Mouse (Mus musculus) left cerebral cortex, postnatal 14 days (tissue): ENCODE results near the gene Nomo1. TPM values are rescaled to one million over a fixed set of nuclear protein-coding genes. Genes with fewer than 3 reads are reported as not detected.
A peak's percentile ranks its signal among the peaks of the same experiment; 100 is the strongest.

Experiments
- DNase-seq, 2 experiments: peaks; one replicate each; pipeline ENCODE4 v3.0.0; 2021 to 2022; ENCODE audit warnings: low spot score in 2 of 2, mixed read lengths in 1 of 2
- intact Hi-C: fragments of 180-260 bp; cut with DNase I; formaldehyde crosslinking; loops from one replicate; pipeline ENCODE4 v1.15.1; 2025
- total RNA-seq, 2 experiments: library from RNA; stranded (reverse); gene quantifications; 2 replicates each; pipeline ENCODE4 v1.2.3; 2021

The Nomo1 gene
- total RNA-seq, 2 experiments from 2014 or later: 120 TPM

DNA sequence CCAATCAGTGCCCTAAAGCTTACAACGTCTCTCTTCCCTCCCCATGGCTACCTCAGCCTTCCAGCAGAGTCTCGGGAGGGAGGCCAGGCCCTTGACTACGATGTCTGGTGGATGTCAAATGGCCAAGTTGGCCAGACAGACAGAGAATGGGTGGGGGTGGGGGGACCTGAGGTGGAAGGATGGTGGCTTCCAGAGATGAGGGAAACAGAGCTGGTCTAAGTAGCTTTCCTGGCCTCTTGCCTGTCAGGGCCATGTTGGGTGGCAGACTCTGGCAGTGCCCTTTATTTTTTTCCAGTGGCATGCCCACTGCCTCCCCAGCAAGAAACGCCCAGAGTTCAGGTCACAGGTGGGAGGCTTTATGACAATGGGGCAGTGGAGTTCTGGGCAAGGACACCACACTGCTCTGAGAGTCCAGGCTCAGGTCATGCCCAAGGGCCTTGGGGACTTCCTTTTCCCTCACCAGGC is 63.9 kb downstream of the Nomo1 start:
- intact Hi-C loops: loop anchor here (2.0 to 5.0 kb wide), 3 partner anchors 129 to 510 kb away; partner anchors contain the start of gene Myod1
- DNase-seq: no peak

DNA sequence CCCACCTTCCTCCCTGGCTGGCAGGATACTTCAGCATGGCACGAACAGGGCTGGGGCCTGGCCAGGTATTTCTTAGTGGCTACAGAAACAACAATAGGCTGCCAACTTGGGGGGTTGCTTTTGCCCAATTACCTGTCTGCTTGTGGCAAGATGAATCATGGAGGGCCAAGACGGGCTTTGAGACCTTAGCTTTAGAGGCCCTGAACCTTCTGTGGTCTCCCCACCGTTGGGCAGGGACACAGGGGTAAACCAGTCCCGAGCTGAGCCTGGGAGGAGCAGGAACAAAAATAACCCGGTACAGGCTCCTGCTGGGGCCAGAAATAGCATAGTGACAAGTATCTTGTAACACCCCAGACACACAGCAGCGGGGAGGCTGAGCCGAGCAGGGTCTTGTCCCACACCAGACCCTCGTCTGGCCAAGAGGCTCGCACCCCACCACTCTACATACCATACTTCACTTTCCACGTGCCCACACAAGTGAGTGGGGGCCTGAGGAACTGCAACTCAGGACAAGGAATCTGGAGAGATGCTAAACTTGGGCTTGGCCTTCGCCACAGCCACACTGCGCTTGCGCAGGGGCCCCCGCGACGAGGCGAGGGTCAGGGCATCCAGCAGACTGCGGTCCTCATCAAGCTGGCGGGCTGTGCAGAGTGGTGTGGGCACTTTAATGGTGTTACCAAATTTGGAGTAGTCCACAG is 64.9 kb downstream of the Nomo1 start:
- DNase-seq: peak in 1 of 2 experiments; percentile 23

DNA sequence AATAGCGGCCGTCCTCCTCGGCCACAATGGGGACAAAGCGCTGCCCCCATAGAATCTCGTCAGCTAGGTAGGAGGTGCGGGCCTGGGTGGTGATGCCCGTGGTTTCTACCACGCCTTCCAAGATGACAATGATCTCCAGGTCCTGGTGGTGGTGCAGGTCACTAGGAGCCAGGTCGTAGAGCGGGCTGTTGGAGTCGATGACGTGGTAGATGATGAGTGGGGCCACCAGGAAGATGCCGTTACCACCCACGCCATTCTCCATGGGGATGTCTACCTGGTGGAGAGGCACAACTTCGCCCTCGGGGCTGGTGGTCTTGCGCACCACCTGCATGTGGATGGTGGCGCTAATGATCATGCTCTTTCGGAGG is 65.4 kb downstream of the Nomo1 start:
- no peak for DNase-seq
- intact Hi-C loops: loop anchor here (2.0 to 5.0 kb wide), 3 partner anchors 106 to 508 kb away; partner anchors contain the start of gene Myod1

More for the DNA sequence above, 64.9 kb downstream of the Nomo1 start:
- intact Hi-C loops: loop anchor here (2.0 to 5.0 kb wide), 3 partner anchors 106 to 509 kb away; partner anchors contain the start of gene Myod1

DNA sequence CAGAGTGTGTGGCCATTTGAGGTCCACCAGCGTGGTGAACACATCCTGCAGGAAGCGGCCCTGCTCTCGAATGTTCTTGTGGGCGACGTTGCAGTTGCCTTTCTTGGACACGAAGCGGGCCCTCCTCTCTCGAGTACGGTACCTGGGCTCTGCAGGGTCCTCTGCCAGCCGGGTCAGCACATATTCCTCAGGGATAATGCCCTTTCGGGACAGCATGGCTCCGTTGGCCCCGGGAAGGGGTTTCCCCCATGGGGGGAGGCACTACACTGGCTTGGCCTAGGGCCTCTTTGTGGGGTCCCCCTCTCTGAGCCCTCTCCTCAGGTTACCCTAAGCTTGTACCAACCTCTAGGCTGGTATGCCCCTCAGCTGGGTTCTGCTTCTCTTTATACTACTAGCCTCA is 66.2 kb downstream of the Nomo1 start:
- no peak for DNase-seq
- intact Hi-C loops: loop anchor here (2.0 to 5.0 kb wide), 4 partner anchors 81 to 508 kb away; partner anchors contain the start of genes Abcc8 and Myod1

DNA sequence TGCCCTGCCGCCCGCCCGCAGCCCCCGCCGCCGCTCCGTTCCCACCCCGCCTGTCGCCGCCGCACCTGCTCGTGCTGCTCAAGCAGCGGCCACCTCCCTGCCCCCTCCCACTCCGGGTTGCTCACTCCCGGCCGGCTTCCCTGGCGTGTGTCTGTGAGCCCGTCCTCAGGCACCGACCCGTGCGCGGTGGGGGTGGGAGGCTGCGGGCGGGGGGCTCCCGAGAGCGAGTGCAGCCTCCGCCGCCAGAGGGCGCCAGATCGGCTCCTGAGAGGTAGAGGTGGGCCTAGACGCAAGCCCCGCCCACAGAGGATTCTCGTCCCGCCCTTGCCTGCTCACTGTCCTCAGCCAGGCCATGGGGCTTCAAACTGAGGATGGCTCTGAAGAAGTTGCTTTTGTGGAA is 67.1 kb downstream of the Nomo1 start, which contains the start of gene Kcnj11:
Kcnj11 (minus strand) TSS at position 202 of the 400 bp plus-strand sequence.
- intact Hi-C loops: loop anchor here (2.0 kb wide), 1 partner anchor 80 kb away; the partner anchor contains the start of gene Abcc8
- peak; percentile 82 to 87 for DNase-seq

DNA sequence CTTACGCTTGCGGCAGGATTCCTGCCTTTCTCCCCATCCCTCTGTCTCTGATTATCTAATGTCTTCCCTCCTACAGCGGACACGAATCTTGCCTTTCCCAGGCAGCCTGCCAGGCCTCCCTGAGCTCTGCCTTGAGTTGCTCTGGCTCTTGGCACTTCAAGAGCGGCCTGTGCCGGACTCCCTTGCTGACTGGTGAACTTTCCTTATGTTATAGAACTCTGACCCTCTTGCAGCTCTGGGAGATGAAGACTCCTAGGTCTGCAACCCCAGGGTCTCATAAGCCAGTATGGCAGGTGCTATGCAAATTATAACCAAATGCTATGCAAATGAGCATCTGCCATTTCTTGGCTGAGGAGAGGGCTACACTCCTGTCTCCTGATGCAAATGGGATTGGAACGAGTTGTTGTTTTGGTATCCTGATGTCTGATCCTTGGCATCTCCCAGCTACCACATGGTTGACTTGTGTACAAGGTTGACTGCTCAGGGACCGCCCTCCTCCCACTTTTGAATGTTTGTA is 69.6 kb downstream of the Nomo1 start:
- intact Hi-C loops: no loop called here
- peak; percentile 63 to 64 for DNase-seq

DNA sequence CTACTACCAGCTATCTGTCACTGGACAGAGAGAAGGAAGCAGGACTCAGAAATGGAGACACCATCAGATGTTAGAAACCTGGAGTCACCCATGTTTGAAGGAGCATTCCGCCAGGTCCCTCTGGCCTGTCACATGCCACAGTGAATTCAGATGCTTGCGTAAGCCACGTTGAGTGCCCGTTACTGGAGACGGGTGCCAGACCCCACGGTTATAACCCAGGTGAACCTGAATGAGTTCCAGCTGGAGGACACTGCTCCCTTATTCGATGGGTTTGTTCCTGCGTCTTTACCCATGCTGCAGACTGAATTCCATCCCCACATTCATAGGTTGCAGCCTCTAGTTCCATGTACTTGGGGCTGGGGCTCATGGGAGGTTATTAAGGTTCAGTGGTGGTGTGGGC is 70.3 kb downstream of the Nomo1 start:
- DNase-seq: no peak
- intact Hi-C loops: no loop called here

DNA sequence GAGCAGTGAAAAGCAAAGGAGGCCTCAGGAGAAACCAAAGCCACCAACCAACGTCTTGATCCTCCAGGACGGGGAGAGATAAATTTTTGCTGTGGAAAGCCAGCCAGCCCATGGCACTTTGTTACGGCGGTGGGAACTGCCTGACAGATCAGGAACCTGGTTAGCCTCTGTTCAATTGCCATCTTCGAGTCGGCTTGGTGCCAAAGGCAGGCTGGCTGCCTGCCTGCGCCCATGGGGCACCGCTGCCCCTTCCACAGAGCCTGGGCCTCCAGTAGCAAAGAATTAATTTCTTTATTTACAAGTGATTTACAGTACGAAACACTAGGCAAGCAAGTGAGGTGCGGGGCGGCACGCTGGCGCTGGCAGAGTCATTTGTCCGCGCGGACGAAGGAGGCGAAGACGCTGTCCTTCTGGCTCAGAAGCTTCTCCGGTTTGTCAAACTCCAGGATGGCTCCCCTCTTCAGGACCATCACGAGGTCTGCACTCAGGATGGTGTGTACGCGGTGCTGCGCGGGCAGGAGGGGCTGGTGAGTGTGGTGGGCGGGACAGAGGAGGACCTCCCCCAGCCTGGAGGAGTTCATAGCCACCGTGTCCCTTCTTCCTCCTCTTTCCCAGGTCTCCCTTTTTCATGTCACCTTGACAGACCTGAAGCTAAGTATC is 70.9 kb downstream of the Nomo1 start:
- DNase-seq: no peak
- intact Hi-C loops: no loop called here

DNA sequence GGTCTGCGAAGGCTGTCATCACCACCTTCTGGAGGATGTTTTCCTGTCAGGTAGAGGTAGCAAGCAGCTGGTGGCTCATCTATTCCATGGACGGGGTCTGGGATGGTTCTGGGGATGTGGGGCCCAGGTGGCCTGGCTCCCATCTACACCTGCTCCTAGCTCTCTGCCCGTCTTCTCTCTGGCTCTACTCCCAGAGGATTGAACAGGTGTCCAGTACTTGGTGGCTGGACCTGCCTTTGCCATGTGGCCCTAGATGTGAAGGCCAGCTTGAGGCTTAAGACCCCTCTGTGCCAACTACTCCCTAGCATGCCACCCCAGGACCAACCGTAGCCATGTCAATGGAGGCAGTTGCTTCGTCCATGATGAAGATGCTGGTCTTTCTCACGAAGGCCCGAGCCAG is 72.0 kb downstream of the Nomo1 start:
- no peak for DNase-seq
- intact Hi-C loops: no loop called here

DNA sequence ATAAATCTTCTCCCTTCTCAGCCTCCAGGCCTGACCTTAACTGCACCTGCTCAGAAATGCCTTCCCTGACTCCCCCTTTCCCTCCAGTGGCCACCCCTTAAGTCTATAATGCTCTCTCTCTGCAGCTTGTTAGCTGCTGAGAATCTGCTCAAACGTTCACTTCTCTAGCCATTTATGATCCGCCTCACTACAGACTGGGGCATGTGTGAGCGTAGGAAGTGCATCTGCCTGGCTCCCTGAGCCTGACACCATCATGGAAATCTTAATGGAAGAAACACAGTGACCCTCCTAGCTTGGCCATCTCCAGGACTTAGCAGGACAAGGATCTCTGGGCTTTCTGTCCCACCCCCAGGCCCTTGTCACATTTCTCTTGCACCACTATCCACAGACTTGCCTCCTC is 76.6 kb downstream of the Nomo1 start:
- DNase-seq: no peak
- intact Hi-C loops: no loop called here

DNA sequence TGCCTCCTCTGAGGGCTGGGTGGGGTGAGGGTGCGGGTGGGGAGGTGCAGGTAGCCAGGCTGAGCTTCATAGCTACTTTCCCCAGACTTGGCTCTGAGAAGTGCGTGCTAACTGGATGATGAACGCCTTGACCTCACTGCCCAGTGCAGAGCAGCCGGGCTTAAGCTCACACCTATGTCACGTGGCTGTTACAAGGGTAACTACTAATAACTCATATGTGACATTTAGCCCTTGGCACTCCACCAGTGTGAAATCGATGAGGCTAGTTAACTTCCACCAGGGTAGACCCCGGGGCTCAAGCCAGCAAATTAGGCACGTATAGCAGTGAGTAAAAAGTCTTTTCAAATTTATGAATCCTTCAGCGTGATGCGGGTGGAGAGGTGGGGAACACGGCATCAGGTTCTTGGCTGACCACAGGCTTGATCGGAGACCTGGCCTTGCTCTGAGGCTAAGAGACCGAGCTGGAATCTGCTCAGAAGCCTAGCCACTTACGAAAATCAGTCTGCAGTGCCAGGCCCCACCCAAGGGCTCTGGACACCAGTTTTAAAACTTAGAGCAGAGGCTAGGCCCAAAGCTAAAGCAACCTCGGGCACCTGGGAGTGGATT is 77.8 kb downstream of the Nomo1 start:
- intact Hi-C loops: no loop called here

DNA sequence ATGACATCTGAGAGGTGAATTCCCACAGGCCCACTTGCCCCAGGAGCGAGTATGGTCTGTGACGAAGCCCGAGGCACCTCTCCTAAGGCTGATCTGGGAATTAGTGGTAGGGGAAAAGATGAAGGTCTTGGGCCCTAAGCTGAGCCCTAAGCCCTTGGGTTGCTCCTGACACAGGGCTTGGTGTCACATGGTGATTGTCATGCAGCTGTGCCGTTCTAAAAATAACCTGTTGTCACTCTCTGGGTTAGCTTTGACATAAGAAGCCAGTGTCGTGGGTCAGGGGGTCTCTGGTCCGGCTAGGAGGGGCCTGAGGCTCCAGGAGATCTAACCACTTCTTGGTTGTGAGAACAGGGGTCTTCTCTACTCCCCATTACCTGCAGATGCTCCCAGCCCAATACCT is 78.4 kb downstream of the Nomo1 start:
- no peak for DNase-seq
- intact Hi-C loops: no loop called here

More for the DNA sequence above, 77.8 kb downstream of the Nomo1 start:
- DNase-seq: no peak

DNA sequence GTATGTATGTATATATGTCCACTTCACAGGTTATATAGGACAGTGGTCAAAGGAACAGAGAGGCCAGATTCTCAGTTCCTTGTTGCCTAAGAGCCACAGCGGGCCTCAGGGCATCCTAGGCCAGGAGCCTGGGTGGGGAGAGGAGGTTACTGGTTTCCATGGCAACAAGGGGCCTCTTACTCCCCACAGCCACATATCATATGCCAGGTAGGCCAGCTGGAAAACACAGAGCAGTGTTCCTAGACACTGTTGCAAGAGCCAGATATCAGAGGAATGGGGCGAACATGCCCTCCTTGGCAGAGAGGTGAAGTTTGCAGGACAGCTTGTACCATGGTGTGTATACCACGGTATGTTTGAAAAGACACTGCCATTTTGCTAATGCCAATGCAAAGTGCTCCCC is 79.9 kb downstream of the Nomo1 start:
- intact Hi-C loops: no loop called here
- DNase-seq: no peak

DNA sequence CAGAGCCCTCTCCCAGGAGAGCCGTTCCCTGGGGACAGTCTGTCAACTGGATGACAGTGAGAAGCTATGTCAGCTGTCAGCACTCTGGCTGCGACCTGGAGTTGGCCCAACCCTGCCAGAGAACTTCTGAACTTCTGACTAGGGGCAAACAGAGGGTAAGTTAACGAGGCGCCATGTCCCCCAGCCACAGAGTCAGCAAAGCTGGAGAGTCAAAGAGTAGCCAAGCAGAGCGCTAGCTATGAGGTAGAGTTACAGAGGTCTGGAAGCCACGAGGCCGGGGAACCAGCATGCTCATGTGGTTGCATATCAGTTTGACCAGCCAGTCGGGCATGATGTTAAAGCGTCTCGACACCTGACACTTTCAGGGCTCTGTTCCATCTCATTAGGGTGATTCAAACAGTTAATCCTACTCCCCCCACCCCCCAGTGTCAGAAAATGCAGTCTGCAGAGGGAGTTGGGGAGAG is 82.7 kb downstream of the Nomo1 start:
- intact Hi-C loops: no loop called here
- no peak for DNase-seq

DNA sequence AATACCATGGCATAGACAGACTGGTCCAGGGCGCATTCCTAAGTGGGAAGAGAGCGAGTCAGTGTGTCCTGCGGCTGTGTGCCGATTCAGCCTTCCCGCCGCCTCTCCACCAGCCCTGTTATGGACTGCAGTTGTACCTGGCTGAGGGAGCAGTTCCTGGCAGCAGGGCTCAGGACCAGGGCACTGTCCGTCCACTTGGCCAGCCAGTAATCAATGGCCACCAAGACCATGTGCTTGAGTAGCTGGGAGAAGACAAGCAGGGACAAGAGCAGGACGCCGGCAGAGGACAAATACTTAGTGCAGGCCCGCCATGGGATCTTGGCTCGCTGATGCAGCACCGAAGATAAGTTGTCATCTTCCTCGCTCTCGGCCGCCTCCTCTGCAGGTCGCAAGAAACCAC is 83.5 kb downstream of the Nomo1 start:
- intact Hi-C loops: no loop called here
- no peak for DNase-seq

DNA sequence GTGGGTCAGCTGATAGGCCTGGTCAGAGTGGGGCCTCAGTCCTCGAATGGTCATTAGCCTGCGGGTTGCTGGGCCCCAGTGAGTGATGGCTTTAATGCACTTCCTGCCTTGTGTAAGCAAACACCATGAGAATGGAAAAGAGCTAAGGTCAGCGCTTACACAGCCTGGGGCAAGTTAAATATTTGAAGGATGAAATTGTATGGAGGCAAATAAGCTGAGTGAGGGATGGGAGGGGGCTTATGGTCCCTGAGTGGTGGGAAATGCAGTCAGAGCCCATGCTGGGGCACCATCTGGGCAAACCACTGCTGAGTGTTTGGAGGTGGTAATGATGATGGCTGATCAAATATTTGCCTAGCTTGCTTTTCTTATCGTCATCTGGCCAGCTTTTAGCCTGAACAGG is 89.5 kb downstream of the Nomo1 start:
- DNase-seq: no peak
- intact Hi-C loops: no loop called here

DNA sequence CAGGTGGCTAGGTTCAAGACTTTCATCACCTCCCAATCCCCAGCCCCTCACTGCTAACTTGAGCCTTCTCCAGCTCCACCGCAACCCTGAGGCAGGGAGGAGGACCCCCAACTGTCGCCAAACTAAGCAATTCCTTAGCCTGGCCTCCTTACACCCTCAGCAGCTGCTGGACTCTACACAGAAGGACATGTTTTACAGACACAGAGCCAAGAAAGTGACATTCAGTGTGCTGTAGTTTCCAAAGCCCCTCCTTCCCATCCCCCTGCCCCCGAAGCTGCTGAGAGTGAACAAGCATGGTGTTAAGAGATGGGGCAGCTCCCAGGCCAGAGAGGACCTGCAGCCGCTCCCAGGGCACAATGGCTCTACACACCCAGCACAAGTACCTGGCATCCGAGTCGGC is 91.0 kb downstream of the Nomo1 start:
- no peak for DNase-seq
- intact Hi-C loops: no loop called here

DNA sequence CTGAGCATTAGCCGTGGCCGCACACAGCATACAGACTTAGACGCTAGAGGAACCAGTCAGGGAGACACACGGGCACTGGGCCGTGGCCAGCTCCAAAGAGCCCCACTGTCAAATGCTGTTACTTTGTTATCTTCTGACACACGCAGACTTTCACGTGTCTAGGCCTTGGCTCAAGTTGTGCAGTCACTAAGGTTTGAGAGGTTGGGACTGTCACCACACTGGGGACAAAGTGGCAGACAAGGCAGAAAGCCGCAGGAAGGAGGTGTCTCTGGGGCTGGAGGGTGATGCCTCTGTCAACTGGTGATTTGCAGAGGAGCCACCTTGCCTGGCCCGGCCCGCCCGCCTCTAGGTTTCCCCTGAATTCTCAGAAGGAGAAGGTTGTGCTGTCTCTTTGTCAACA is 91.8 kb downstream of the Nomo1 start:
- no peak for DNase-seq
- intact Hi-C loops: no loop called here

DNA sequence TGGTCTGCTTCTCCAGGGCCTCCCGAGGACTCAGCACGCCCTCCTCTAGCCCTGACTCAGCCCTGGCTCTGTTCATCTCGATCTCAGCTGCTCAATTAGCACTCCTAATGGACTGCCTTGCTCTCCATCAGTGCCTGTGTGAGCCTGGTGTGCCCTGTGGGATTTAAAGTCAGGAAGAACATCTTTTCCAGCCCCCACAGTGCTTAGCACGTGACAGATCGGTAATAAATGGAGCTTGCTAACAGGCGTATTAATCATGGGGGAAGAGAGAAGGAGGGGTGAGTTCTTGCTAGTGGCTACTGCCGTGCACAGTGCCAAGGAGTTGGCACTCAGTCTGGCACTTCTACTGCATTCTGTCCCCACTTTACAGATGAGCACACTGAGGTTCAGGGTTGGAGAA is 94.7 kb downstream of the Nomo1 start:
- intact Hi-C loops: no loop called here
- DNase-seq: no peak
